Mouse (Mus musculus) kidney, adult 2 months (tissue): ENCODE measurements at regions not wholly inside any gene's neighbourhood (a gene's known extent, or its start where the extent isn't known, plus 50 kb on each side); places are given as distances from the start of the nearest gene placed in this dataset.
"Not testable (repeated sequence)": the region's sequence is repeated elsewhere in the genome, so short reads cannot be mapped to it uniquely, and the experiment has no call there.

Experiments
- DNase-seq: peaks from one replicate; pipeline ENCODE4 v3.0.0; 2021
- H3K27ac ChIP-seq: fragments of 200-500 bp; 2 replicates; pipeline ENCODE4 v1.5.1; 2012; ENCODE audit warnings: low read depth, low read length, control low read depth, inconsistent platforms; ENCODE audit not compliant: insufficient read depth
- H3K27me3 ChIP-seq: fragments of 200-500 bp; replicated peaks from 2 replicates; pipeline ENCODE4 v1.6.1; 2012; ENCODE audit warnings: mild to moderate bottlenecking, moderate library complexity, low read length, inconsistent platforms; ENCODE audit not compliant: control insufficient read depth, insufficient read depth
- H3K36me3 ChIP-seq: fragments of 200-500 bp; 2 replicates; pipeline ENCODE4 v1.6.1; 2012; ENCODE audit warnings: mild to moderate bottlenecking, moderate library complexity, low read length, inconsistent platforms; ENCODE audit not compliant: control insufficient read depth, insufficient read depth
- H3K4me1 ChIP-seq: fragments of 200-500 bp; 2 replicates; pipeline ENCODE4 v1.6.1; 2011; ENCODE audit warnings: low read length; ENCODE audit not compliant: control insufficient read depth, insufficient read depth
- H3K4me3 ChIP-seq: fragments of 200-500 bp; 2 replicates; pipeline ENCODE4 v1.5.1; 2011; ENCODE audit warnings: mild to moderate bottlenecking, low read depth, low read length, control low read depth; ENCODE audit not compliant: insufficient read depth
- CTCF ChIP-seq: fragments of 200-500 bp; conservative IDR thresholded peaks from 2 replicates; pipeline ENCODE4 v1.5.1; 2011; ENCODE audit warnings: low read depth, mild to moderate bottlenecking, control low read depth, low read length, moderate library complexity, mixed read lengths; ENCODE audit not compliant: insufficient read depth, insufficient read length
- POLR2A ChIP-seq: fragments of 200-500 bp; IDR thresholded peaks from one replicate; pipeline ENCODE4 v1.6.1; 2011; ENCODE audit warnings: low read depth, low read length, control low read depth
- WGBS: fragments of 180-500 bp; shearing (Covaris S2); methylation state at CpG from one replicate; pipeline ENCODE4 v1.1.7; 2018; 5-methylcytosine and 5-hydroxymethylcytosine counted together

DNA sequence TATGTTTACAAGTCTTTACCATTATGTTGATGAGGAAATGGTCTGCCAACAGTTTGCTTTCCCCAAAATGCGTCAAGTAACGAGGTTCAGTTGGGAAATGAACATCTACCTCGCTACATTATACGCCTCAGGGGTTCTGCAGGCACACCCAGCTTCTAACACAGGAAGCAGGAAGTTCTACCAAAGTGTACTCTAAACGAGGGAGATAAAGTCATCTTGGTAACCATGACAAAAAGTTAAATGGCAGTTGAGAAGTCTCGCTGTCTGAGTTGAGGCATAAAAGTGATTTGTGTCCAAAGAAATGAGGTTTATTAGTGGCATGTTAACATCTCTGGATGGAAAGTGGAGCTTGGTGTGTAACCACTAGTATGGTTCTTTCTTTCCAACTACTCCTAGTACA, 73.7 kb upstream of the Adtrp start:
- Histone ChIP-seq H3K36me3 (no peaks in the 10 kb centered on the region), H3K27me3 (no peaks in the 10 kb centered on the region; the same call in 1 of the 2 replicates), H3K4me1 (no peaks in the 10 kb centered on the region), H3K27ac (no peak overlapping the region), H3K4me3 (no peak overlapping the region)
- TF ChIP-seq POLR2A = no peak
- no peak for TF ChIP-seq CTCF
- DNase-seq = no peak
- 61% methylated on average over 6 of the region's 6 CpGs for WGBS

DNA sequence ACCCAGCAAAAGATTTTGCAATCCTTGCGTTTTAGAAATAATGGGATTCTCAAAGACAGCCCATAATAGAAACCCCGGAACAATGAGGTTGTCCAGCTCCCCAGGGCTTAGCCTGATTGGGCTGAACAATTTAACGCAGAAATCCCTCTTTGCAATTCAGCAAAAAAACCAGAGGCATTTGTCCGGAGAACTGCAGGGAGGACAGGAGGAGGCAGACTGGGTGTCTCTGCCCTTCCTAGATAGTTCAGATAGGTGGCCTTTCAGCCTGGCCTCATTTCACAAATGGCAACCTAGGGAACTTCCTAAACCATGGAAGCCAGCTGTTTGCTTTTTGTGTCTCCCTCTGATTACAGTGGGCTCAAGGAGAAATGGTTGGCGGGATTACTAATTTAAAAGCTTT, 71.0 kb upstream of the Adtrp start:
- no peak for DNase-seq
- Histone ChIP-seq H3K27me3 (no peaks in the 10 kb centered on the region; the same call in 1 of the 2 replicates), H3K27ac (no peak overlapping the region), H3K36me3 (no peaks in the 10 kb centered on the region), H3K4me1 (no peaks in the 10 kb centered on the region), H3K4me3 (no peak overlapping the region)
- no peak for TF ChIP-seq CTCF
- no peak for TF ChIP-seq POLR2A
- 67% methylated on average over 5 of the region's 5 CpGs for WGBS

DNA sequence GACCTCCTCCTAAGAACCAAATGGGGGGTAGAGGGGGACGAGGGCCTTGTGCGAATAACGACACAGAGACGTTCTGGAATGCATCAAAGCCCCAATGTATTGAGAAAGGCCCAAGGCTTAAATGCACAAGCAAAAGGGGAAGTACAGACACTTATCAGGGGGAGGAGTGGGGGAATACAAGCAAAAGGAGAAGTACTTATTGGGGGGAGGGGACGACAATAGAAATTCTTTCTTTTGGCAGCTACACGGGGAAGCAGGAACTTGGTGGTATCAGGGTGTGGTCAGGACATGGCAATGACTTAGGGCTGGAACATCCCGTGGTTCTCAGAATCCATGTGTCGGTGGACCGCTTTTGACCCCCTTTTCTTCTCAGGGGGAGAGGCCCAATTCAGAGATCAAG, 68.3 kb upstream of the Adtrp start:
- not testable (repeated sequence) for H3K36me3 ChIP-seq, H3K27me3 ChIP-seq, DNase-seq, H3K27ac ChIP-seq, H3K4me3 ChIP-seq, H3K4me1 ChIP-seq
- WGBS = 87% methylated on average over 9 of the region's 9 CpGs

DNA sequence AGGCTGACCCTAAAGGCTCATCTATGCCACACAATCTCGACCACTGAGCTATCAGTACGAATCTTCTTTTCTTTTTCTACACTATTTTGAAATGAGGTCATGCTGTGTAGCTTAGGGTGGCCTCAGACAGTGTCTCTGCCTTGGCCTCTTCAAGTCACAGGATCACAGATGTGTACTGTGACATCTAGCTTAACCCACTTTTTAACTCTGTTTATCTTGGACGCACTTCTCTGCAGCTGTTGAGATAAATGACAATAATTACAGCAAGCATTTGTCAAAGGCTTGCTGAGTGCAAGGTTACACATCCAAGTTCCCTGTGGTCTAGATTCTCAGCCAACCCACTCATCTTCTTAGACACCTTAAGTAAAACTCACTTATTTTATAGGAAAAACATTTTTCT, 63.3 kb upstream of the Adtrp start:
- Histone ChIP-seq H3K4me1 (no peaks in the 10 kb centered on the region), H3K4me3 (no peak overlapping the region), H3K27me3 (no peaks in the 10 kb centered on the region; the same call in 1 of the 2 replicates), H3K36me3 (no peaks in the 10 kb centered on the region), H3K27ac (no peak overlapping the region)
- no peak for TF ChIP-seq CTCF
- no peak for TF ChIP-seq POLR2A
- 41% methylated on average over 3 of the region's 3 CpGs for WGBS
- DNase-seq = peak; percentile 54

DNA sequence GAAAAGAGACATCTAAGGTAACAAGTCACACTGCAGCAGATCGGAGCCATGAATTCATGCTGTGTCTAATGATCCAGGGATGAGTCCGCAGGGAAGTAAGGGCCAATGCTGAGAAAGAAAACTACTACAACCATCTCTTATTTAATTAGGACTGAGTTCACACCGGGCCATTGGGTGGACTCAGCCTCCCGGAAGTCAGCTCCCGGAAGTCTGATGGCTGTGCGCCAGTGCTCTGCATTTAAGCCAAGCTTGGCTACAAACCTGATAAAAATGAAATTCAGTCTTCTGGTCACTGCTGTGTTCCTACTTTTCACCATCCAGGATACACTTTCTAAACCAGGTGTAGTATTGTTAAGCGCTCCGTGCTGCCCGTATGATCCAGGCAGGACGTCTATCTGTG, 62.8 kb upstream of the Adtrp start:
- Histone ChIP-seq H3K4me3 (no peak overlapping the region), H3K36me3 (no peaks in the 10 kb centered on the region), H3K27ac (no peak overlapping the region), H3K27me3 (no peaks in the 10 kb centered on the region; the same call in 1 of the 2 replicates), H3K4me1 (no peaks in the 10 kb centered on the region)
- TF ChIP-seq CTCF (no peak), POLR2A (no peak)
- 59% methylated on average over 10 of the region's 10 CpGs for WGBS
- peak; percentile 58 for DNase-seq

DNA sequence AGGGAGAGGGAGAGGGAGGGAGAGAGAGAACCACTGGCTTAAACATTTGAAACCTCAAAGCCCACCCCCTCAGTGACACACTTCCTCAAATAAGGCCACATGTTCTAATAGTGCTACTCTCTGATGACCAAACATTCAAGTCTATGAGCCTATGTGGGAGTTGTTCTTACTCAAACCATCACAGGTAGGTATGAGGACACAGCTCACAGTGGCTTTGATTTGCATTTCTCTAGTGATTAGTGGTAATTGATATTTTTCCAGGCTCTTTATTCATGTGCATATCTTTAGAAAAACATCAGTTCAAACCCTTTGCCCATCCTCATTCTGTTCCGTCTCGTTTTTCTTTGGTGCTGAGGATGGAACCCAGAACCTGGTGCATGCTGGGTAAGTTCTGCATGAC, 59.5 kb upstream of the Adtrp start:
- Histone ChIP-seq H3K27ac (no peak overlapping the region), H3K36me3 (no peaks in the 10 kb centered on the region), H3K27me3 (no peaks in the 10 kb centered on the region; the same call in 1 of the 2 replicates), H3K4me1 (no peaks in the 10 kb centered on the region), H3K4me3 (no peak overlapping the region)
- DNase-seq = no peak
- TF ChIP-seq CTCF (no peak), POLR2A (no peak)
- WGBS = 86% methylated on average over 2 of the region's 2 CpGs

DNA sequence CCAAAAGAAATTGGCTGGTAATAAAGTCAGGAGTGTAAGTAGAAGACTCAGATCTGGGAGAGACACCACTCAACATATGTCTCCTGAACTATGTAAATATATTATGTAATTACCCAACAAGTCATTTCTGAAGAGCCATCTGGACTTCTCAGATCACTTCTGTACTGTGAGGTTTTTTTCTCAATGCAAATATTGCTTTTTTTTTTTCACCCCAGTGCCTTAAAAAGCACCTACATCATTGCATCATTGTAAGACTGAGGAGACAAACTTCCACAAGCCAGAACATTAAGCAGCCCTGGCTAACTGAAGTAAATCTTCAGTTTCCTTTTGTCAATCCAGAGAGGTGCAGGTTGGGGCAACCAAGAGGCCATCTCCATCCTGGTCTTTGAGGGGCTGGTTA, 55.8 kb upstream of the Adtrp start:
- H3K4me3 ChIP-seq = no peak overlapping the region
- DNase-seq = no peak
- no peak for TF ChIP-seq POLR2A
- no peak for TF ChIP-seq CTCF
- no peaks in the 10 kb centered on the region for H3K27me3 ChIP-seq
- no peak overlapping the region for H3K27ac ChIP-seq
- no peaks in the 10 kb centered on the region for H3K36me3 ChIP-seq
- H3K4me1 ChIP-seq = no peaks in the 10 kb centered on the region
